9 mouse cellular contexts compared by ENCODE assay signal in genomic region chr5:125156418-125157205, GRCm38 (mm10). TPM values are rescaled to one million over a fixed set of nuclear protein-coding genes. Genes with fewer than 3 reads are reported as not detected.
DNase-seq lines count a peak whose midpoint lies in the region; ATAC-seq lines count a peak whose summit lies in the region.
"Had no signal": no experiment of that assay in that cellular context is flagged by ENCODE, and none has a peak within 500 bp of the region (broad histone marks: within the 10 kb centered on the region; RNA-seq: fewer than 3 reads in every experiment).

No protein-coding gene starts in this region.

- intact Hi-C loops in gastrocnemius, postnatal 14 days (cut with DNase I; ENCODE audit: low total_unique reads), result no loop called here
- intact Hi-C loops in gastrocnemius, postnatal 36 days (cut with DNase I), result no loop called here
- intact Hi-C loops in left cerebral cortex, postnatal 36 days (cut with DNase I), result no loop called here

- peak; percentile 43 for DNase-seq in gastrocnemius, postnatal 14 days
- no peak for DNase-seq in gastrocnemius, postnatal 36 days
- peak; percentile 50 for DNase-seq in thymus, postnatal 14 days
- no peak for DNase-seq in thymus, postnatal 0 days (ENCODE audit: low spot score)
- DNase-seq in left cerebral cortex, postnatal 36 days (ENCODE audit: low spot score in 2 of 2), result no peak
- no peak for DNase-seq in frontal cortex, adult 2 months (ENCODE audit: extremely low spot score in 1 of 2, low spot score in 1 of 2)
- no peak for DNase-seq in urinary bladder, postnatal 10 days (ENCODE audit: low spot score)

- H3K4me1 ChIP-seq in limb, embryonic 13.5 days, result peaks cover 99% of the 10 kb centered on the region

- no peak overlapping the region for H3K4me3 ChIP-seq in limb, embryonic 13.5 days

- H3K4me2 ChIP-seq in limb, embryonic 13.5 days (replicated peaks), result no peak overlapping the region; the same call in 1 of the 2 replicates

- ATAC-seq in limb, embryonic 13.5 days (ENCODE audit: low FRiP score, low read depth), result no peak

- H3K36me3 ChIP-seq in limb, embryonic 13.5 days, result peaks cover 3% of the 10 kb centered on the region

- 65% methylated on average over 22 of the region's 22 CpGs for WGBS in limb, embryonic 13.5 days

- H3K27ac ChIP-seq in limb, embryonic 13.5 days, result peak overlapping the region; percentile 29; the same call in 1 of the 2 replicates
- H3K27ac ChIP-seq: macrophage had no signal

- H3K9me3 ChIP-seq in limb, embryonic 13.5 days, result no peaks in the 10 kb centered on the region

- H3K27me3 ChIP-seq in limb, embryonic 13.5 days, result no peaks in the 10 kb centered on the region

- H3K9ac ChIP-seq in limb, embryonic 13.5 days, result 0 out of 2 replicates have a peak overlapping the region, but pooled peaks have one; percentile 32

RNA-seq across cellular contexts. Expression of gene Ncor2, which starts 22.4 kb away (rescaled TPM):
- 10 to 100 TPM; 85.9 to 97.7 TPM for total RNA-seq in gastrocnemius, postnatal 14 days (2021)
- 100 to 1,000 TPM; 102 to 112 TPM for total RNA-seq in gastrocnemius, postnatal 36 days (2021)
- polyA plus RNA-seq in thymus, postnatal 0 days (2015; fragmentation: Nextera tagmentation; extraction: Ambion mirVana), result 14.3 and 19.8 TPM in 2 replicates
- 33.9 and 34.9 TPM in 2 replicates for polyA plus RNA-seq in limb, embryonic 13.5 days (2015; fragmentation: Nextera tagmentation; extraction: Ambion mirVana)
- 100 to 1,000 TPM; 167 to 240 TPM for total RNA-seq in left cerebral cortex, postnatal 36 days (2021)
- polyA plus RNA-seq in frontal cortex, adult 2 months (2012; rRNA removed), result 115 and 145 TPM in 2 replicates

Comparison
In these comparisons a context has a peak if more than half of its experiments do, and no peak if none do; other contexts are left out.
1. DNase-seq: peak in gastrocnemius, postnatal 14 days (single experiment) and thymus, postnatal 14 days (single experiment); none in gastrocnemius, postnatal 36 days (0 of 2), thymus, postnatal 0 days (single experiment), left cerebral cortex, postnatal 36 days (0 of 2), frontal cortex, adult 2 months (0 of 2) and urinary bladder, postnatal 10 days (single experiment).